Mouse (Mus musculus) layer of hippocampus, postnatal 10 days (tissue): ENCODE measurements around the gene Pard3b. TPM values are rescaled to one million over a fixed set of nuclear protein-coding genes. Genes with fewer than 3 reads are reported as not detected.
A peak's percentile ranks its signal among the peaks of the same experiment; 100 is the strongest.

ENCODE experiments used
- DNase-seq, 2 experiments: peaks; one replicate each; pipeline ENCODE4 v3.0.0; 2021; ENCODE audit warnings: low spot score in 2 of 2
- total RNA-seq, 2 experiments: library from RNA; stranded (reverse); gene quantifications; 2 replicates each; pipeline ENCODE4 v1.2.3; 2021

The Pard3b gene
- total RNA-seq, 2 experiments from 2014 or later = 8.2 to 11.4 TPM

- DNase-seq = peak; percentile 35 to 46
Measured at GRCm38 (mm10) chr1:62682456-62683385, 1044.1 kb downstream of the Pard3b start.

- no peak for DNase-seq
Measured at GRCm38 (mm10) chr1:62683498-62683897, 1044.9 kb downstream of the Pard3b start.

GRCm38 (mm10) chr1:62687511-62687910 is 1048.9 kb downstream of the Pard3b start:
- DNase-seq = no peak

- no peak for DNase-seq
Measured at GRCm38 (mm10) chr1:62691175-62691574, 1052.6 kb downstream of the Pard3b start.
